Mouse (Mus musculus): Measurements from ENCODE around the gene Ccdc167.
"Not testable (repeated sequence)": the region's sequence is repeated elsewhere in the genome, so short reads cannot be mapped to it uniquely, and the experiment has no call there.

Ccdc167 gene

DNA sequence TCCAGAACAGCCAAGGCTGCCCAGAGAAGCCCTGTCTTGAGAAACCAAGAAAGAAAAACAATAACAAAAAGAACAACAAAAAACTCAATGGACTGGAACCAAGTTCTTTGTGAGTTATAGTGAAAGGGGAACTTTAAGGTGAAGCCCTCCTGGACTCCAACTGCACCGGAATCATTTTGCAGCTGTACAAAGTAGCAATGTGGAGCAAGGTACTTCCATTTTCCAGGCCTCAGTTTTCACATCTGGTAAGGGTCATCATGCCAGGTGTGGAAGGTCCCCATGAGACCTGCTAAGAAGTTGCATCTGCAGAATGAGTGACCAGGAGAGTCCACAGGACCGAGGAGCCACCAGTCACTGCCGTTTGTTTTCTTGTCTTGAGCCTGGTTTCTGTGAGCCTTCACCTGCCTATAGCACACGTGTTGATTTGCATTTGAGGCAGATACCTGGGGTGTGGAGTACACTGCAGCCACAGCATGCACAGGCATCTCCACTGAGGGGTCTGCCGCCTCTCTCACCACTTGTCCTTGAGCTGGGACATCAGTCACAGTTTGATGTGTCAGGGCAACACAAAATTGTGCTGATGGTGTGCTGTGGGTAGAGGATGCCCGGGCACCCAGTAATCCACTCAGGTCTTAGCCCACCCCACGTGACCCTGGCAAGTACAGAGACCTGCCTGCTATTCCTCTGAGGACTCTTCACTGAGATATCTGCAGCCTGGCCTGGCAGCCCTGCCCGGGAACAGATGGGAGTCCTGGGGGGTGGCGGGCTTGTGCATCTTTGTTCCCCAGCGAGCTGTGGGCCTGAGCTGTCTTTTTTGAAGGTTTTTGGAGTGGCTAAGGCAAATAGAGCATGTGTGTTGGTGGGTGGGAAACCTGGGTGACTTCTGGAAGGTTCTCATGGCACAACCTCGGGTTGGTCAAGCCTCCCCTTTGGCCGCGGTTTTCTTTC, 3.1 kb upstream of the Ccdc167 start:
- no peak for DNase-seq

GRCm38 (mm10) chr17:29718660-29719059, 1.8 kb upstream of the Ccdc167 start:
- no peak for DNase-seq

DNA sequence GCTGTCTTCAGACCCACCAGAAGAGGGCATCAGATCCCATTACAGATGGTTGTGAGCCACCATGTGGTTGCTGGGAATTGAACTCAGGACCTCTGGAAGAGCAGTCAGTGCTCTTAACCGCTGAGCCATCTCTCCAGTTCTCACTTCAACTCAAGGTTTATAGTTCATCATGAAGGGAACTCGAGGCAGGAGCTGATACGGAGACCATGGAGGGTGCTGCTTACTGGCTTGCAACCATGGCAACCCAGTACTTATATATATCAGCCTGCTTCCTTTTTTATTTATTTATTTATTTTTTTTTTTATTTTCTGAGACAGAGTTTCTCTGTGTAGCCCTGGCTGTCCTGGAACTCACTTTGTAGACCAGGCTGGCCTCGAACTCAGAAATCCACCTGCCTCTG, 3.1 kb downstream of the Ccdc167 start:
- not testable (repeated sequence) for DNase-seq

GRCm38 (mm10) chr17:29712565-29712964, 4.3 kb downstream of the Ccdc167 start:
- no peak for DNase-seq

DNA sequence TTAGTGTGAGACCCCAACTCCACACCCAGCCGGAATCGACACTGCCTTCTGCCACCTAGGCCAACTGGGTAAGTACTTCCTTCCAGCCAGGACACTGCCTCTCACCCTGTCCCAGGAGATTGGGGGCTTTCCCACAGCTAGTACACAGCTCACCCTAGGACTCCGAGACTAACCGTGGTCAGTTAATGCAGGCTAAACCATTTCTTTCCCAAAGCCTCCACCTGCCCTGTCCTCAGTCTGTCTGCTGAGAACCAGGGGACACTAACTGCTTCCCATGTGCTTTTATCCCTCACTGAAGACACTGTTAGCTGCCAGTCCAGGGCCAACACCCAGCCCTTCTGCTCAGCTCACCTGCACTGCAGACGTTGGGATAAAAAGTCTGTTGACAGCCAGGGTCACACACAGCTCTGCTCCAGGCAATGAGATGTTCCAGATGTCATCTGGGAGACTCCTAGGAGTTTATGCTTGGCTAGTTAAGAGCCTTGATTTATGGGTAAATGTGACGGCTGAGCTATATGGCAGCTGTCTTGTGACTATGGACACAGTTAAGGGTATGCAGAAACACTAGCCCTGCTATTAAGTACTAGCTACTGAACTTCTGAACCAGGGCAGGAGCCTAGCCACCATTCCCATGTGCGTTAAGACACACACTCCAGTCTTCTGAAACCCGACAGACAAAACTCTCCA, 5.0 kb downstream of the Ccdc167 start:
- no peak for DNase-seq

DNA sequence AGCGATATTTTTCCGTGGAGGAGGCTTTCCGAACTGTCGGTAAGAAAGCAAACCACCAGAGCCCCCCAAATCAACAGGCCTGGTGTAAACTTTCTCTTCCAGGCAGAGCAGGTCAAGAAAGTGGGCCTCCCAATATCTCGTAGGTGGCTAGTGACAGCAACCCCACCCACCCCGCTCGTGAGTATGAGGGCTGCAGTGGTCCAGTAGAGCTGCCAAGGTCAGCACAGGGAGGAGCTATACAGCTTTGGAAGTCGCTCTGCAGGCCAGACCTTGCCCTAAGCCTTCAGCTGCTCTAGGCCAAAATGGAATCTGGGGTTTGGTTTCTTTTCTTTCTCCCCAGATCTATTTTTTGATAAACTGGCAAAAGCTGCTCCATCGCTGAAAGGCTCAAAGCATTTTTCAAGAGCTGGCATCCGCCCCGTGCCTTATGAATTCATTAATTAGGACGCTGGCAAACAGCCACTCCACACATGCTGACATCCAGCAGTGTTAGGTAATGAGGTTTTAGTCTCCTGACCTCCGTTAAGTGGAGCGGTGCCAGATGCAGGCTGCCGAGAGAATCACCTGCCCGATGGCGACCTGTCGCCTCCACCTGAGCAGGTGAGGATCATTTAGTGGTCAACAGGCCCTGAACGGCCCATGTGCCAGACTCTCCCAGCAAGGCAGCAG, 5.6 kb downstream of the Ccdc167 start:
- peak; percentile 54 for DNase-seq

DNA sequence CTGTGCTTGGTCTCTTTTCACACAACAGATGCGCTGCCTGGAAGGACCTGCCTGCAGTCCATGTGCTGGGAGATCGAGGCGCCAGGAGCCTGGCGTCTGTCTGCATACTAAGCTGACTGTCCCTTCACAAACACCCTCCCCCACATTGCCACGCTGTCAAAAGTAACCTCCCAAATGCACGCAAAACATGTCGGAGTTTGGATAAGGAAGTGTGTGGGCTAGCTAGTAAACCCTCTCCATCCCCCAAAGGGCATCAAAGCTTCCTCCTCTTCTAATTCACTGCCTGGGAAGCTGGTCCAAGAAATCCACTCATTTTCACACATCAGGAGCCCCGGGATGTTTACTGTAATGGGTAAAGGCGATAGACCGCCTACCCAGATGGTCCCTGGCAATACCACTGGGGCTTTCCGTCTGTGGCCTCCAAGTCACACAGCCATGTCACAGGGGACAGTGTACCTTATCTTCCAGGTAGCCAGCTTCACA, 6.2 kb downstream of the Ccdc167 start:
- no peak for DNase-seq

- no peak for DNase-seq
Measured at GRCm38 (mm10) chr17:29708783-29709182, 8.1 kb downstream of the Ccdc167 start.

DNA sequence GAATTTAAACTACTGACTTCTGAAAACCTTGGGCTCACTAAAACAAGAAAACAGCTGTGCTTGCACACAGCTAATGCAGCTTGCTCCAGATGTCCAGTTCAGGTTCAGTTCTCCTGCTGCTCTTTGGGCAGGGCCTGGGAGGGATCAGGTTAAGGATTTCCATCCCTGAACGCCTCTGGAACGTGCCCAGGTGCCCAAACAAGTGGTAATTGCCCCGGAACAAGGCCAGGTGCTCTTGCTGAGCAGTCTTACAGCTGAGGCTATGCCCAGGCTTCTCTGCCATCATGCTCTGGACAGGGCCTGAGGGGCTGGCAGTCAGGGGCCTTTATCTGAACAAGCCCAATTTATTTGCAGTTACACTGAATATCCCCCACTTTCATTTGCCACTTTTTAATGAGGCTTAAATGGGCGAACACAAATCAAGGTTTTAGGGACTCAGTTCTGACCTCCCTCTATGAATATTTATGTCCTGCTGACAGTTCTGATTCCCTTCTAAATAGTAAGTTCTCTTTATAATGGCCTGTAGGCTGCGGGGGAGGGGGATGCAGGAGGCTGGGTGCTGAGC, 9.8 kb downstream of the Ccdc167 start:
- no peak for DNase-seq

DNA sequence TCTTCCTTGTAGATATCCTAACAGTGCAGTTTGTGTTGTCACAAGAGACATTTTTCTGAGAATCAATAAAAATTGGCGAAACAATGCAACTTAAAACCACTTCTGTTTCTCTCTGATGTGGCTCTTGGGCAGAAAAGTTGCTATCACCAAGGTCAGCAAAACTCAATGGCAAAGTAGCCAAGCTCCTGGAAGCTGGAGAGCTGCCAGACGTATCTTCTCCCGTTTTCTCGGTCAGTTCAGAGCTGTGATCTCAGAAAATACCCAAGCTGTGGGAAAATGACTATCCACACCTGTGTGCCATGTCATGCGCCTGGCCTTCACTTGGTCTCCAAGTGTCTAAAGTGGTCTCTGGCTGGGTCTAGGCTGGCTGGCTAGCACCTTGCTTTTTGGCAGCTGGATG, 11.0 kb downstream of the Ccdc167 start:
- no peak for DNase-seq

DNA sequence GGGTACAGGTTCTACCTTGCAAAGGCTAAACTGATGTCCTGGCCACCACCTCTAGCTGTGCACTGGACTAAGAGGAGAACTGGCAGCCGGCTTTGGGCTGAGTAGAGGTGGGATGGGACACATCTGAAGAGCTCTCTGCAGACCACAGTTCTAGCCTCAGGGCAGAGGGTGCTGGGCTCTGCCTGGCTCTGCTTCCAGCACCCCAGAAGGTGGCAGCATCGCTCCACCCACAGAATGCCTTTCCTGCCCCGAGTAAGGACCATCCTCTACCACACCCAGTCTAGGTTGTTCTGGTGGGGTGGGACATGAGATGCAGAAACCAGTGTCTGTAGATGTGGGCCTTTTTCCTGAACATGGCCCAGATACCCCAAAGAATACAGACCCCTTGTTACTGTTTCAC, 12.1 kb downstream of the Ccdc167 start:
- peak; percentile 71 for DNase-seq

DNA sequence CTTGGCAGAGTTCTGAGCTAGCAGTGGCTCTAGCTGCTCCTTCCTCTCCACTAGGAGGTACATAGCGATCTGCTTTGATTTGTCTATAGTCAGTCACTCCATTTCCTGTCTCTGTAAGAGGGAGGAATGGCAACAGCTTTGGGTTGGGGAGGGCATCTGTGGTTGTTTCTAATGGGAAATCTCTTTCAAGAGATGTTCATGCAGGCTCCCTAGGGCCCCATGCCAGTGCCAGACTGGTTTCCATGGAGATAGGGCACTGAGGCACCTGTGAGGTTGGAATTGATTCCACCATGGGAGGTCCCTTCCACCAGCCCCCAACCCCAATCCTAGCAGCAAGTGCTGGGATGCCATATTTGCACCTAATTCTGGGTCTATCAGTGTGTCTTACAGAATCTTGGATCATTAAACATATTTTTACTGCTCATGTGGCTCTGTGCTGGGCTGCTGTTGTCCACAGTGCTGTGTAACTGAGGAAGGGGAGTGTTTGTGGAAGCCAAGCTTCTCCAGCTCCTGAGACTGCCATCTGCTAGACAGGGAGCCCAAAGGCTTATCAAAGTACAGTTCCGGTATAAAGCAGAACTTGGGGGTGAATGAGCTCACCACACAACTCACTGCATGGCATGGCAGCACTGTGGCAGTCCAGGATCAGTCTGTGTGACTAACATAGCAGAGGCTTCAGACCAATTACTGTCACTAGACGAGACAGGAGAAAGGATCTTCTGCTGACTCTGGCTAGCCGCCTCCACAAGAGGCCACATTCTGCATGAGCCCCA, 13.7 kb downstream of the Ccdc167 start:
- DNase-seq: no peak

GRCm38 (mm10) chr17:29700573-29700972, 16.3 kb downstream of the Ccdc167 start:
- DNase-seq: no peak

- DNase-seq: no peak
Measured at GRCm38 (mm10) chr17:29698421-29698820, 18.4 kb downstream of the Ccdc167 start.

- no peak for DNase-seq
Measured at GRCm38 (mm10) chr17:29696940-29697339, 19.9 kb downstream of the Ccdc167 start.

GRCm38 (mm10) chr17:29694516-29694915, 22.3 kb downstream of the Ccdc167 start:
- no peak for DNase-seq

- DNase-seq: no peak
Measured at GRCm38 (mm10) chr17:29693571-29693970, 23.3 kb downstream of the Ccdc167 start.

GRCm38 (mm10) chr17:29692827-29693226, 24.0 kb downstream of the Ccdc167 start:
- no peak for DNase-seq

- no peak for DNase-seq
Measured at GRCm38 (mm10) chr17:29690257-29690656, 26.6 kb downstream of the Ccdc167 start.

DNA sequence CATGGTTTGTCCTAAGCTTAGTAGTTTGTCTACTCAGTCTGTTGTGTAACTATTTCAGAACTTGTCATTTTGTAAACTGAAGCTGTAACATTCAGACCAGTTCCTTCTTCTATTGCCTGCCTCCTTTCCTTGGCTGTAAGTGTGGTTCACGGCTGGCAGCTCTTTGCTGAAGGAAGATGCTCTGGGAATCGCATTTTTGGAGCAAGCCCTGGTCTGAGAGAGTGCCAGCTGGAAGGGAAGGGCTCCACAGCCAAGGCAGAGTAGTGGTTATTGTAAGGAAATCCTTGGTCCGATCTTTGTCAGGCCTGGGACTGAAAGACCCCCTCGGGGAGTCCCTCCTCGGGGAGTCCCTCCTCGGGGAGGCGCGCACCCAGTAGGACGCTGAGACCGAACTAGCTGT, 28.2 kb downstream of the Ccdc167 start:
- no peak for DNase-seq

- DNase-seq: no peak
Measured at GRCm38 (mm10) chr17:29687373-29687772, 29.5 kb downstream of the Ccdc167 start.

GRCm38 (mm10) chr17:29686771-29687170, 30.1 kb downstream of the Ccdc167 start:
- DNase-seq: no peak
